Mouse (Mus musculus) gastrocnemius, postnatal 14 days (tissue): ENCODE measurements around the gene Crispld2. TPM values are rescaled to one million over a fixed set of nuclear protein-coding genes. Genes with fewer than 3 reads are reported as not detected.

Experiments used
- DNase-seq: peaks from one replicate; pipeline ENCODE4 v3.0.0; 2021; ENCODE audit warnings: mixed read lengths
- intact Hi-C: fragments of 180-260 bp; cut with DNase I; formaldehyde crosslinking; loops from one replicate; pipeline ENCODE4 v1.15.1; 2025; ENCODE audit warnings: low total_unique reads
- long read RNA-seq, 2 experiments: library from polyadenylated mRNA; stranded (forward); transcript quantifications; one replicate each; pipeline ENCODE4 v2.0.0; 2021
- total RNA-seq, 2 experiments: library from RNA; stranded (reverse); gene quantifications; 2 replicates each; pipeline ENCODE4 v1.2.3; 2021

The Crispld2 gene
- 1 to 10 TPM; 5.7 to 5.9 TPM for total RNA-seq
- long read RNA-seq, experiment 1, full-length matches to known transcripts = 7 of 9 reads
- long read RNA-seq, experiment 1, partial matches to known transcripts = 0 of 9 reads
- long read RNA-seq, experiment 1, other reads (novel, unspliced or antisense) = 2 of 9 reads
- long read RNA-seq, experiment 2, full-length matches to known transcripts = 6 of 9 reads
- long read RNA-seq, experiment 2, partial matches to known transcripts = 2 of 9 reads
- long read RNA-seq, experiment 2, other reads (novel, unspliced or antisense) = 1 of 9 reads

DNA sequence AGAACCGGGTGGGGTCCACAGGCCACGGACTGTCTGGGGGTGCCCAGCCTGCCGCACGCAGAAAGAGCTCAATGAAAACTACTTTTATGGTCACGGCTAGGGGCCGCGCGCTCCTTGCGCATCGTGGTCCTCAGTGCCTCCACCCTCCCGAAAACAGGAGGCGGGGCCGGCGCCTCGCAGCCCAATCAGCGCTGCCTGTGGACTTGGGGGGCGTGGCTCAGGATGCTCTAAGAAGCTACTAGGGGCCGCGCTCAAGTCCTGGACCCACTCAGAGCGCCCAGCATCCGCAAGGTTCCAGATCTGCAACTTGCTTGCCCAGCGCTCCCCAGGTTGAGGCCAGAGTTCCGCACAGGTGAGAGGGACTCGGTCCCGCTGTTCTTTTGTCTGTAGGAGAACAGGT, at the start of gene Crispld2:
Crispld2 (plus strand) TSS at position 190 of the 400 bp plus-strand sequence.
- DNase-seq = peak; percentile 85

DNA sequence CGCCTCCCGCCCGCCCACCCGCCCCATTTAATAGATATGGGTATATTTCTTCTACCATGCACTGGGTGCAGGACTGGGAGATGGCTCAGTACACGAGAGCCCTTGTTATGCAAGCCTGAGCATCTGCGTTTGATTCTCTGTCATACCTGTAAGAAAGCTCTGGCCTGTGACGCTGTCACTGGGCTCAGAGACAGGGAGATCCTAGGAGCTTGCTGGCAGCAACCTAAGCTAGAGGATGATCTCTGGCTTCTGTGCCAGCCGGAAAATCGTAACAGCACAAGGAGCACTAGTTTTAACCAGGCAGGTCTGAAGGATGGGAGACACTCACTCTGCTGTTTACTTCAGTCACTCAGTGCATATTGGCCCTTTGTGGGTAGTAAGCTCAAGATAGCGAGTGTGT, 48.6 kb upstream of the Crispld2 start:
- intact Hi-C loops = loop anchor here (2.0 kb wide), 1 partner anchor 135 kb away; no protein-coding TSS in a partner anchor
- DNase-seq = no peak

More for the DNA sequence above, at the start of gene Crispld2:
- intact Hi-C loops = loop anchor here (5.0 kb wide), 1 partner anchor 80 kb away; no protein-coding TSS in a partner anchor

DNA sequence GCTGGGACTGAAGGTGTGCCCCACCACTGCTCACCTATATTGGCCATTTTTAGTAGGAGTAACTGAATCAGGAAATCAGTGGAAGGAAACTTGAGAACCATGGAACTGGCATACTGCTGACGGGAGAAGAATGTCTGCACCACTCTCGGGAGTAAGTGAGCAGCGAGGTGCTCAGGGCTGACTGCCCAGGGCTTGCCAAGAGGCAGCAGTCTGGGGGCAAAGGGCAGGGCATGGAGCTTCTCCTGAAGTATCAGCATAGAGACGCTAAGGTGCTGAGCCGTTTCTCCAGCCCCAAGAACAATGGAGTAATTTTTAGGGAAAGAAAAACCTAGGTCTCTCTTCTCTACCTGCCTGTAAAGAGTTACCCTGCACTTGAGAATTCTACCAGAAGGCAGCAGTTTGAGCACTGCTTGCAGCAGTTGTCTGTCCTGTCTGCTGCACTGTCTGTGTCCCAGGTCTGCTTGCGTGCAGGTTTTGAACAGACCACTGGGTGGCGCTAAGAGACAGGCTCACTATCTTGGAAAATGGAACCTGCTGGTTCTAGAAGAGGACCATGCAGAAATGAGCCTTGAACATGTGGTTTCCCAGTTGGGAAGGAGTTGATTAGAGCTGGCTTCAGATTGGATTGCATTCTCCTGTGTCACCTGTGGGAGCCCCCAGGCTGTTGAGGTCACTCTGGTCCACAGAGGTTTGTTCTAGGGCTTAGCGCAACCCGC, 48.0 kb upstream of the Crispld2 start:
- intact Hi-C loops = no loop called here
- DNase-seq = peak; percentile 66

DNA sequence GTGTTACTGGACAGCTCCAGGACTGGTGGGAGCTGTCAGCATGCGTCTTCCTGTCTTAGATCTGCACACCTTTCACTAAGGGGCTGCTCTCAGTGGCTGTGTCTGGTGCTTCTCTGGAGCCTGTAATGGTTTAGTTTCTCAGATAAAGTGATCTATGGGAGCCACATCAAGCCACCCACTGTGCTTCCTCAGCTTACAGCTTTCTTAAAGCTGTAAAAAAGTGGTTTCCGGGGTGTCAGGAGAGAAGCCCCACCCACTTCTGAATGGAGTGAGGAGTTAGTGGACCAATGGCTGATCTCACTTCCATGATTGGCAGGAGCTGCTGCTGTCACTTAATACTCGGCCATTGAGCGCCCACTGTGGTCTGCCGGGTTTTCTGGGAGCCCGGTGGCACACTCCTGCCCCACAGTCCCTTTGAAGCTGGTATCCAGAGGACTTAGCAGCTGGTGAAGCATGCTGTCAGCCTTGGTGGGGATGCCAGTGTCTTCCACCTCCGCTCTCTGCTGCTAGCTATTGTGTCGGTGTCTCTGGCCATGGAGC, 45.8 kb upstream of the Crispld2 start:
- DNase-seq = peak; percentile 23
- intact Hi-C loops = loop anchor here (2.0 kb wide), 1 partner anchor 126 kb away; no protein-coding TSS in a partner anchor

DNA sequence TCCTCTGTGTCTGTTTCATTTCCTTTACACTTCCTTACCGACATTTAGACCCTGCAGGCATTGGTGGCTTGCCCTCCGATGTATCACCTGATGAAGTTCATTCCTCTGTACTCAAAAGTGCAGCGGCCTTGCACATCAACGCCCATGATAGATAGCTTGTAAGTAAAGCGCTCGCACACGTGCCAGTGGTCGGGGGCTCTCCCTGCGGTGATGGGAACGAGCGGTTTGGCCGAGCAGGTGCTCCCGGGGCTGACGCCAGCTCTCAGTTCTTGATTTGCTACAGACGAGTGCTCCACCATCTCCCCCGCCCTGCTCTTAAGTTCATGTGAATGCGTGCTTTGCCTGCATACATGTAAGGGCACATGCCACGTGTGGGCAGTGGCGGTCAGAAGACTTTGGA, 44.6 kb upstream of the Crispld2 start:
- intact Hi-C loops = loop anchor here (2.0 kb wide), 1 partner anchor 125 kb away; no protein-coding TSS in a partner anchor
- no peak for DNase-seq

DNA sequence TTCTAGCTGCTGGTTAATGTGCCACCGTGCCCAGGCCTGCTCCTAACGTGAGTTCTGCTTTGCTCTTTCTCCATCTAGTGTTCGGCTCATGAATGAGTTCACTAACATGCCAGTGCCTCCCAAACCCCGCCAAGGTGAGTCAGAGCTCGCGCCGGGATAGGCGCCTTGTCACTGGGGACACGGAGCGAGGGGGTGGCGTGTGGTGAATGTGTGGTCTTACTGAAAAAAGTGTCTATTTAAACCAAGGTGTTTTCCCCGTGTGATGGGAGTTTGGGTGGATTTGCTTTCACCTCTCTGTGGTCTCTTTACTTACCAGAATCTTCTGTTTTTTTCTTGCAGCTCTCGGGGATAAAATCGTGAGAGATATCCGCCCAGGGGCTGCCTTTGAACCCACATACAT, 43.9 kb upstream of the Crispld2 start:
- intact Hi-C loops = no loop called here
- DNase-seq = no peak

DNA sequence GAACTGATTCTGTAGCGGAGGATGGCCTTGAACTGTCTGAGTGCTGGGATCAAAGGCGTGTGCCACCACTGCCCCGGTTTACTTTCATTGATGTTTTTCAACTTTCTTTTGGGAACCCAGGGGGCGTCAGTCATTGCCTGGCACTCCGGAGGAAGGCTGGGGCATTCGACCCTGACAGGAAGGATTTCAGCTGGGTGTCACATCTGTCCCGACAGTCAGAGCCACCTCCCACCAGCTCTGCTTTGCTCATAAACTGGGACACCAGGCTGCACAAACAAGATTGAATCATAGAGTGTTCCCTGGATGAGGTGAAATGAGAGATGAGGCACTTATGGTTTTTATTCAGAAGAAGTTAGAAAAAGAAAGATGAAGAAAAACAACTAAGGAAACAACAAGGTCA, 40.0 kb upstream of the Crispld2 start:
- DNase-seq = no peak
- intact Hi-C loops = loop anchor here (5.0 kb wide), 1 partner anchor 35 kb away; no protein-coding TSS in a partner anchor

DNA sequence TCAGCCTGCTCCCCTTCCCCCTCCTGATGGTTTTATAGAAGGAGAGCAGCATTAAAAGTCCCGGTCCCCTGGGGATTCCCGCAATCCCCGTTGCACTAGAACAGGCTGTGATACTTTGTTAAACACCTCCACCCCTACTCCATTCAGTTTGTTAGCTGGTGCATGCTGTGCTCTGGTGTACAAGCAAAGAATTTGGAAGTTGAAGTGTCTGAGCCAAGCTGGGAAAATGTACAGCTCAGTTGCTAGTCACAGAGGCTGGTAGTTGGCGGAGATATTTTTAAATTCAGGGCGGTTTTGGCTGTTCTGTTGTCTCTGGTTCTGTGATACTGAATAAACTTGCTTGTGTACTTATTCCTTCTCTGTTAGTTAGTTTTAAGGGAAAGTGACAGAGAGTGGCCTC, 39.5 kb upstream of the Crispld2 start:
- intact Hi-C loops = loop anchor here (5.0 kb wide), 1 partner anchor 35 kb away; no protein-coding TSS in a partner anchor
- DNase-seq = no peak

DNA sequence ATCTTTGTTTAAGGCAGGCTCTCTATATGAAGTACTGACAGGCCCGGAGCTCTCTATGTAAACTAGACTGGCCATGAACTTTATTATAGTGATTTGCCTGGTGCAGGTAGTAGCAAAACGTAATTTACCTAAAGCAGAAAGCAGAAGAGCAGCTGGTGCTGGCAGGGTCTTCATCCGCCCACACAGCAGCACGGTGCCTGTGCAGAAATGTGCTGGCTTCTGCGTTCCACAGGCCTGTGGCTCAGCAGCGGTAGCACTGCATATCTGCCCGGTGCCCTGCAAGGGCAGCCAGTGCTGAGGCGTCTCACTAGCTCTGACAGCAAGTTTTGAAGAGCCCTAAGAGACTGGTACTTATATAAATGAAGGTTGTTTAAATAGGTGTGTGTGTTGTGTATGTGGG, 36.9 kb upstream of the Crispld2 start:
- intact Hi-C loops = no loop called here
- DNase-seq = no peak

DNA sequence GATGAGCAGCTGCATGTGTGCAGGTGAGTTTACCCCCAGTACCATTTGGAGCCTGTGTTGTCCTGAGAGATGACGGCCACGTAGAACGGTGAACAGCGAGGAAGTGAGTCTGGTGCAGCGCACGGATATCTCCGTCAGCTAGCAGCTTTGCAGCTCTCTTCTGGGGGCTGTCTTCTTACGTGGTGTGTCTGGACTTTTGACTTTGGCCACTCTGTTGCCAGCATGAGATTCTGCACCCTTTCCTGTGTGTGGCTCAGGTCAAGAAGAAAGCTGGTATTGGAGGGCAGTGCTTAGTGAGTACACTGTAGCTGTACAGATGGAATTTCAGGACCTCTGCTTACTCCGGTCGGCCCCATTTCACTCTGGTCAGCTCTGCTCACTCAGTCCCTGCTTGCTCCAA, 34.2 kb upstream of the Crispld2 start:
- intact Hi-C loops = no loop called here
- no peak for DNase-seq

DNA sequence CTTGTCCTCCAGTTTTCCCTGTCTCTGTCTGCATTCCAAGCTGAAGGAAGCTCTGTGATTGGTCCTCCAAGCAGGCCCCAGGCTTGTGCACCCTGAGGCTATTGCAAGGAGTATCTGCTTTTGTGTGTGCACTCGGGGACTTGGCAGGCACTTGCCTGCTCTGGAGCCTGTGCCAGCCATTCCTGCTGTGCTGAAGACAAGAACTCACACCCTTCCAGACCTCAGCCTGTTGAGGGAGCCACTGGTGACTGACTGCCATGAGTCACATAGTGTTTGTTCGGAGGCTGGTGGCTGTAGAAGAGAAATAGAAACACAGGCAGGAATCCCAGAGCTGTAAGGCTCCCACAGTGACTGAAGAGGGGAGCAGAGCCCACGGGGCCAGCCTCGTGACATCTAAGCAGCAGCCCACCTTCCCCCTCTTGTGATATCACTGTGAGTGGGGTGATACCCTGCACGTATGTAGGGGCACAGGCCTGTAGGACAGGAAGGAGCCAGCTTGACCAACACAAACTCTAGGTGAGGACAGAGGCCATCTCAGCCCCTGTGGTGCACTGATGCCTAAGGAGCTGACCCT, 31.6 kb upstream of the Crispld2 start:
- intact Hi-C loops = no loop called here
- peak; percentile 61 for DNase-seq

DNA sequence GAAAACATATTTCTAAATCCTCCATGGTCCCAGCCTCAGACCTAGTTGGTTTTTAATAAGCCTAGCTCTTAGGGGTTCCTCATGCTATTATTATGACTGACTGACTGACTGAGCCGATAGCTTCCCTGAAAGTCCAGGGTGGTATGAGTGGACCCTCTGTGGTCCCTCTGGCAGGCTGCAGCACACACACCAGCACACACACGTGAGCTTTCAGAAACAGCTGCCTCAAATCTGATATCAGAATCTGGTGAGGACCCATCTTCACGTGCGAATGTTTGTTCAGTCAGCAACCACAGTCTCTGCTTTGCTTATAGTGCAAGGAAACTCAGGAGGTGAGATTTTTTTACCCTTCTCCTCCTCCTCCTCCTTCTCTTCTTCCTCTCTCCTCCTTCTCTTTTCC, 27.4 kb upstream of the Crispld2 start:
- intact Hi-C loops = no loop called here
- DNase-seq = no peak

DNA sequence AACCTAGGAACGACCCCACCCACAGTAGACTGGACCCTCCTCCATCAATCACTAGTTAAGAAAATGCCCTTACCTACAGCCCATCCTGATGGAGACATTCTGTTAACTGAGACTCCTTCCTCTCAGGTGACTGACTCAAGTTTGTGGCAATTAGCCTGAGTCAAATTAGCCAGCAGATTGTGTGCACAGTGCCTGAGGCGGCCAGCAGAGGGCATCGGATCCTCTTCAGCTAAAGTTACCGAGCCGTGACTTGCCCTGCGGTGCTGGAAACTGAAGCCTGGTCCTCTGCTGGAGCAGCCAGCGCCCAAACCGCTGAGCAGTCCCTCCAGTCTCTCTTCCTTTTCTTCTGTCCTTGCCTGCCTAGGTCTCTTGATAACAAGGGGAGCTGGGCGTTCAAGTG, 24.8 kb upstream of the Crispld2 start:
- intact Hi-C loops = no loop called here
- no peak for DNase-seq

DNA sequence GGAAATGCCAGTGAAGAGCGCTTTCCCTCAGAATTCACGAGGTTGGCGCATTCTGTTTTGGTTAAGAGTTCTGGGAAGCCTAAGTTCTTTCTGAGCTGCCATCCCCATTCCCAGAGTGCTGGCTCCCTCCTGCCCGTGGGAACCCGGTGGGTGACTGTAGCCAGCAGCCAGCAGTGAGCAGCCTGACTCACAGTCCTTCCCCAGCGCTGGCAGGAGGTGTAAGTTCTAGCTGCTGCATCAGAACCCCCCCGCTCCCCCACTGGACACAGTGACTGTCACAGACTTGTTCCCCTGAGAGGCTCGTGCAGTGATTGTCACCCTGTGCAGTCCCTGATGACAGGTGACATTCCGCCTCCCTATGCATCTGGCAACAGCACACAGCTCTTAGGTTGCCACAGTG, 22.1 kb upstream of the Crispld2 start:
- DNase-seq = peak; percentile 35
- intact Hi-C loops = no loop called here

DNA sequence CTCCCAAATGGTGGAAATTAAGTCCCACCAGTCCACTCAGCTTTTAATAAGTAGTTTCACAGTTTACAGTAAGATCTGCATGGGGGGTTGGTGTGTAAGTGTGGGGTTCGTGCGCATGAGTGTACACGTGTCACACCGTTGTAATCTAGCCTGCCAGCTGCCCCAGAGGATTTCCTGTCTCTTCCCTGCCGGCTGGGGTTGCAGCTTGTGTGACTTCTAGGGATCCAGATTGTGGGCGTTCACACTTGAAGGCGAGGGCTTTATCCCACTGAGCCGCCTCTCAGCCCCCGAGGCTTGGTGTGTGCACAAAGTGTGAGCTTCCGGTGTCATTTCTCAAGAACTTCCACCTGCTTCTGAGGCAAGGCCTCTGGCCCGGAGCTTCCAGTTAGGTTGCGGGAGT, 19.7 kb upstream of the Crispld2 start:
- intact Hi-C loops = no loop called here
- no peak for DNase-seq

DNA sequence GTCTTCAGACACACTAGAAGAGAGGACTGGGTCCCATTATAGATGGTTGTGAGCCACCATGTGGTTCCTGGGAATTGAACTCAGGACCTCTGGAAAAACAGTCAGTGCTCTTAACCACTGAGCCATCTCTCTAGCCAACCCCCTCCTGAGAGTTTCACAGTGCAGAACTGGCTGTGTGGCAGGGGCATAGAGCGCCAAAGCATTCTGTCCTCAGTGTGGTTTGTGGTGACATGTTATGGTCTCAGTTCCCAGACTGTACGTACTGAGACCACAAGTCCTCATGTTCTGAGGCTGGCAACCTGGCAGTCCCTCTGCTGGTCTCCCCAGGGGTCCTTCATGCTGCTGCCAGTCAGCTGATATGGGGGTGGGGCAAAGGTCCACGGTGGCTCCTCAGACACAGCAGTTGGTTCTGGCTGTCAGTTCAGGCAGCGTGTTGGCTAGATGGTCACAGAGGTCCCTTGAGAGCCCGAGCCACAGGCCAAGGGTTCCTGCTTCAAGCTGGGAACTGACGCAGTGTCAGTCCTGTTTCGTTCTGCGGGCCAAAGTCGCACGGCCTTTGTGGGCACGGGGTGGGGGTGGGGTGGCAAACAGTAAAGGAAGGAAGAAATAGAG, 13.4 kb upstream of the Crispld2 start:
- intact Hi-C loops = no loop called here
- DNase-seq = no peak

DNA sequence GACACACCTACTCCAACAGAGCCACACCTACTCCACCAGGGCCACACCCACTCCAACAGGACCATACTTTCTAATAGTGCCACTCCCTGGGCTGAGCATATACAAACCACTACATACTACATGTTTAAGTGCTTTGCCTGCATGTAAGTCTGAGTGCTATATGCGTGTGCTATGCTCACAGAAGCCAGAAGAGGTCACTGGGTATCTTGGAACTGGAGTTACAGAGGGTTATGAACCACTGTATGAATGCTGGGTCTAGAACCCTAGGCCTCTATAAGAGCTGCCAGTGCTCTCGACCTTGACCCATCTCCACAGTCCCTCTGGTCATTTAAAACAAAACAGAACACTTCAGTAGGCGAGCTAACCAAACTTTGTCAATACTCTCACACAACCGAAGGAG, 11.0 kb upstream of the Crispld2 start:
- DNase-seq = no peak
- intact Hi-C loops = no loop called here

DNA sequence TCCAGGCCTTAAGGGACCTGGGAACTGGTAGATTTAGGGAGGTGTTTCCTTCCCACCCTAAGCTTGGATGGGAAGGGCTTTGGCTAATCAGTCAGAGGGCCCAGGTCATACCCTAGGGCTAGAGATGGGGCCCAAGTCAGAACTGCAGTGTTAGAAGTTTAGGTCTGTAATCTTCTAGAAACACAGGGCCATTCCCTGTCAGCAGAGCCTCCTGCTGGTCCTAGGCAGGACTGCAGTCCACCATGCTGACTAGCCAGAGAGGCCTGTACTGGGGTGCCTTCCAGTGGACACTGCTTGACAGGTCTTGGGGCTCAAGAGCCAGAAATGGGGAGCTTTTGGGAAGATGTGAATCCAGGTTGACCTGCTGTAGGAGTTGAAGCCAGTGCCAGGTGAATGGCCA, 8.2 kb upstream of the Crispld2 start:
- DNase-seq = no peak
- intact Hi-C loops = no loop called here

DNA sequence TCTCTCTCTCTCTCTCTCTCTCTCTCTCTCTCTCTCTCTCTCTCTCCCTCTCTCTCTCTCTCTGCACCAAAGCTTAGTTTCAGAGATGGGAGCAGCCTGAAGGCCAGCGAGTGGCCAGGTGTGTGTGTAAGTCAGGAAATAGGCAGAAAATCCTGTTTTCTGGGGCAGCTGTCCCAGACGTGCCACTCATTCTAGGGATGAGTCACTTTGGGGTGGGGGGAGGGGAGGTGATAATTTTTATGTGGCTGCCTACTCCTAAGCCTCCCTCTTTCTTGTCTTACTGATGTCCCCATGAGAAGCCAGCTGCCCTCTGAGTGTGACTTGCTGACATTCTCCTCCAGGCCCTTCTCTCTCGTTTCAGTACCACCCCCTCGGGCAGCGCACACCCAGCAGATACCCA, 6.1 kb upstream of the Crispld2 start:
- no peak for DNase-seq
- intact Hi-C loops = loop anchor here (5.0 kb wide), 1 partner anchor 34 kb away; no protein-coding TSS in a partner anchor

DNA sequence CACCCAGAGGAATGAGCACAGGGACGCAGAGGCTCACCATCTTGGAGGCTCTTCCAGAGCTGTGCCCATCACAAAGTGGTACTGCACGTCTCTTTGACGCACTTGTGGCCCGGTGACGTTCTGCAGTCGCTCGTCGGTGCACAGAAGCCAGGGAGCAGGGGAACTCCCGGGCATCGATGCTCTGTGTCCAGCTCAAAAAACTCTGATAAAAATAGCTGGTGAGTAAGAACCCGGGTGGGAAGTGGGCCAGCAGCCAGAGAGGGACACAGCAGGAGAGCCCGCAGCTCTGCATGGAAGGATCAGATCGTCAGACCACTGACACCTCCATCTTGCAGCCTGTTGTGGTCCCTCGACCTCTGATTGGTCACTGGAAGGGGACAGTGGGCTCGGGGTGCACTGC, 4.2 kb upstream of the Crispld2 start:
- DNase-seq = peak; percentile 50
- intact Hi-C loops = loop anchor here (5.0 kb wide), 1 partner anchor 36 kb away; no protein-coding TSS in a partner anchor
